Mouse (Mus musculus) heart, adult 18-20 months (tissue): ENCODE data around the gene Fsd1l. TPM values are rescaled to one million over a fixed set of nuclear protein-coding genes. Genes with fewer than 3 reads are reported as not detected.
"Not testable (repeated sequence)": the region's sequence is repeated elsewhere in the genome, so short reads cannot be mapped to it uniquely, and the experiment has no call there.

Source experiments
- DNase-seq, 2 experiments: peaks; one replicate each; pipeline ENCODE4 v3.0.0; 2021 to 2022; ENCODE audit warnings: mixed read lengths in 1 of 2
- total RNA-seq, 2 experiments: library from RNA; stranded (reverse); gene quantifications; 2 replicates each; pipeline ENCODE4 v1.2.3; 2021

Fsd1l gene
- total RNA-seq, 2 experiments from 2014 or later = 53.2 to 53.4 TPM

GRCm38 (mm10) chr4:53628924-53629323 is 2.3 kb upstream of the Fsd1l start:
- DNase-seq = peak; percentile 77 to 87

GRCm38 (mm10) chr4:53630963-53631315 is 332 bp upstream of the Fsd1l start:
- no peak for DNase-seq

- DNase-seq = no peak
Measured at GRCm38 (mm10) chr4:53632011-53632349, 709 bp downstream of the Fsd1l start.

- DNase-seq = no peak
Measured at GRCm38 (mm10) chr4:53635336-53635735, 4.1 kb downstream of the Fsd1l start.

- no peak for DNase-seq
Measured at GRCm38 (mm10) chr4:53637269-53637909, 6.1 kb downstream of the Fsd1l start.

GRCm38 (mm10) chr4:53638549-53639123 is 7.4 kb downstream of the Fsd1l start:
- DNase-seq = peak; percentile 72 to 83

GRCm38 (mm10) chr4:53658029-53658428 is 26.8 kb downstream of the Fsd1l start:
- no peak for DNase-seq

- DNase-seq = no peak
Measured at GRCm38 (mm10) chr4:53660711-53661110, 29.4 kb downstream of the Fsd1l start.

- no peak for DNase-seq
Measured at GRCm38 (mm10) chr4:53682092-53682491, 50.8 kb downstream of the Fsd1l start.

GRCm38 (mm10) chr4:53688965-53689364 is 57.7 kb downstream of the Fsd1l start:
- DNase-seq = no peak

- DNase-seq = no peak
Measured at GRCm38 (mm10) chr4:53691418-53691817, 60.1 kb downstream of the Fsd1l start.

- DNase-seq = not testable (repeated sequence)
Measured at GRCm38 (mm10) chr4:53709166-53709565, 77.9 kb downstream of the Fsd1l start.

GRCm38 (mm10) chr4:53710021-53710420 is 78.8 kb downstream of the Fsd1l start:
- no peak for DNase-seq

GRCm38 (mm10) chr4:53710555-53711328 is 79.5 kb downstream of the Fsd1l start:
- no peak for DNase-seq

- no peak for DNase-seq
Measured at GRCm38 (mm10) chr4:53713704-53714050, 82.4 kb downstream of the Fsd1l start, which contains the start of gene Fktn. Gene Fktn, plus strand, starts transcription at chr4:53713998.

- DNase-seq = peak; percentile 91 to 93
Measured at GRCm38 (mm10) chr4:53714051-53714814, 83.0 kb downstream of the Fsd1l start.

GRCm38 (mm10) chr4:53715977-53716376 is 84.7 kb downstream of the Fsd1l start:
- no peak for DNase-seq

- no peak for DNase-seq
Measured at GRCm38 (mm10) chr4:53717546-53717945, 86.3 kb downstream of the Fsd1l start.

GRCm38 (mm10) chr4:53718261-53718660 is 87.0 kb downstream of the Fsd1l start:
- DNase-seq = peak; percentile 15 to 31

- DNase-seq = no peak
Measured at GRCm38 (mm10) chr4:53722506-53722905, 91.2 kb downstream of the Fsd1l start.

GRCm38 (mm10) chr4:53726100-53726499 is 94.8 kb downstream of the Fsd1l start:
- DNase-seq = not testable (repeated sequence)

- no peak for DNase-seq
Measured at GRCm38 (mm10) chr4:53728121-53728520, 96.8 kb downstream of the Fsd1l start.
